Mouse (Mus musculus): ENCODE data around the gene Klf15.
A peak's percentile ranks its signal among the peaks of the same experiment; 100 is the strongest.

Gene Klf15

DNA sequence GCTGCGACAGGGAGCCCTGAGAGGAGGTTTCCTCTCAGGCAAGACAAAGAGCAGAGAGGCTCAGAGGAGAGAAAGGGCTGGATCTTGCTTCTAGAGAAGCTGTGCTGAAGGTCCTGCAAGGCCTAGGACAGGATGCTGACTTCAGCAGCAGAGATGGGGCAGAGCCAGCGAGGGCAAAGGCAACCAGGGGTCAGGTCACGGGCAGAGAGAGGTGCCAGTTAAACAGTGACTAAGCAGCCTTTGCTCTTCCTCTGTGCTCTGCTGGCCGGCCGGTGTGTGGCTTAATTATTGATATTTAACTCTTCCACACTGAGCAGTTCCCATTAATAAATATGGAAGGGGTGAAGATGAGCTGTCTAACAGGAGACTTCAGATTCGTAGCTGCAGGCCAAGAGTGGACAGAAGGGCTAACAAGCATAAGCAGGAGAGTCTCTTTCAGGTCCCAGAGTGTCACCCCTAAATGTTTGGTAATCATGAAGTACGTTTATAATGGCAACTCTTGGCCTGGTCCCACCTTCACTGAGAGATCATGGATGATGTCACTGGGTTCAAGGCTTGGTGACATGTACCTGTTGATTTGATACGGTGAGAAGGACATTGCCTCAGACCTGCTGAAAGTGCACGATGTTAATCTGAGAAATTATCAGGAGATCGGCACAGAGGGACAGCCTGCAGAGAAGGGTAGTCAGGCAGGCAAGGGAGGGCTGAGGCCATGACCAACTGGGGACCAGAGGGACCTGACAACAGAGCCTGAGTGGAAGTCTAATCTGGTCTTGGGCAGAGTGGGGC, 29.8 kb downstream of the Klf15 start:
- no peak for DNase-seq (ENCODE audit: low spot score in 2 of 2)

DNA sequence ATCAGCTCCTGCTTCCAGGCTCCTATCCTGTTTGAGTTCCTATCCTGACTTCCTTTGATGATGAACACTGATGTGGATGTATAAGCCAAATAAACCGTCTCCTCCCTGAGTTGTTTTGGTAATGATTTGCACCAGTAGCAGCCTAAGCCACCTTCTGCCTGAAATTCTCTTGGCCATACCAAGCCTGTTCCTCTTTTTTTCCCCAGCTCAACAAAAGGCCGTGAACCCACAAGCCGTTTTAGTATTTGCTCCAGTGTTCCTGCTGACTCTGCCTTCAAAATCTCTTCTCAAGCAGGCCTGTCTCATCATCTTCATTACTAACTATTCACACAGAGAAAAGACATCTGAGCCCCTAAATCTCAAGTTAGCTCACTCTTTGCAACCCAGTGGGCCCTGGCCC, 31.8 kb downstream of the Klf15 start:
- DNase-seq (ENCODE audit: low spot score in 2 of 2): no peak

DNA sequence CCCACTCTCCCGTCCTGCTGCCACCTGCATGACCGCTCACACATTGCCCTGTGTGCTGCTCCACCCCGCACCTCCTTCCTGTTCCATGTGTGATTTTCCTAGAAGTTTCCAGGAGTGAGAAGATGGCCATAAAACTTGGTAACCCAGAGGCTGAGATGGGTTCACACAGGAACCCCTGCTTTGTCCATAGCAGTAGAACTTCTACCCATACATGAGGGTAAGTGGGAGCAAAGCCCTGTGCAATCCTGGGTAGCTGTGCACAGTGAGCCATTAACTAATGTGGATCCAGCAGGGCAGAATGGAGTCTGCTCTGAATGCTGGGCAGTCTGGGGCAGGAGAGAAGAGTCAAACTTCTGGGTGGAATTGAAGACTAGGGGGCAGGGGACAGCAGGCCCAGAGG, 32.2 kb downstream of the Klf15 start:
- DNase-seq (ENCODE audit: low spot score in 2 of 2): no peak

DNA sequence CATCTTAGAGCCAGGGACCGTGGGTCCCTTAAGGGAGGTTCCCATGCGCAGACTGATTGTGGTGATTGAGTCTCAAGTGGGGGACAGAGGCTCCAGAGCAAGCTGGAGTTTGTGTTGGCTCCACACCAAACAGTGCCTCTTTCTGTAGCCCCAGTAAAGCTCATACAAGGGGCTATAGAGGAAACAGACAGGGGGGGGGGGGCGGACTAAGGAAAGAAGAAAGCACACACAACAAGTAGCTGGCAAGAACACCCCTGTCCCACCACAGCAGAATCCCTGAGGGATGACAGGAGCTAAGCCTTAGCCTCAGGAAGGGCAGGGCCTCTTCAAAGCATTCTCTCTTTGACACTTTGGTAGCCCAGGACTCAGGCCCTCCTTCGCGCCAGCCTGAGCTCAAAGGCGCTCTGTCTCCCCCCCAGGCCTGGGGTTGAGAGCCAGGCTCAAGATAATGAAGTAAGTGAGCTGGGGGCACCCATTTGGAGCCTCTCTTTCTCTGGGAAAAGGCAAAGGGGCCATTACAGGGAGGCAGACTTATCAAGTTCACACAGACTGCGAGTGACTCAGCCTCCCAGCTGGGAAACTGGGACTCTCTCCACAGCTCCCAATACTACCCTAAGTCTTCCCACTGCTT, 33.0 kb downstream of the Klf15 start:
- peak in 1 of 2 experiments; percentile 26 for DNase-seq (ENCODE audit: low spot score in 2 of 2)

DNA sequence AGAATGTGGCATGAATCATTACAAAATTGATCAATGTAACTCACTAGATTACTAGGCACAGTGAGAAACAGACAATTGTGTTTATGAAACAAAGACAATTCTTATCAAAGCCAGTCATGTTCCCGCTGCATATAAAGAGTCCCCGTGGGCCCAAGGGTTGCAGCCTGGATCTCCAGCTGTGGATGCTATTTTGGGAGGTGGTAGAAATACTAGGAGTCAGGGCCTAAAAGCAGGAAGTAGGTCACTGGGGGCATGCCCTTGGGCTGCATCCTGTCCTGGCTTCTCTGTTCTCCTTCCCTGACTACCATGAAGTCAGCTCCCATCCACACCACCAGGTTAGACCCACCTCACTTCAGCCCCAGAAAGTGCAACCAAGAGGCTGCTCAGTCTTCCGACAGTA, 33.8 kb downstream of the Klf15 start:
- no peak for DNase-seq (ENCODE audit: low spot score in 2 of 2)

DNA sequence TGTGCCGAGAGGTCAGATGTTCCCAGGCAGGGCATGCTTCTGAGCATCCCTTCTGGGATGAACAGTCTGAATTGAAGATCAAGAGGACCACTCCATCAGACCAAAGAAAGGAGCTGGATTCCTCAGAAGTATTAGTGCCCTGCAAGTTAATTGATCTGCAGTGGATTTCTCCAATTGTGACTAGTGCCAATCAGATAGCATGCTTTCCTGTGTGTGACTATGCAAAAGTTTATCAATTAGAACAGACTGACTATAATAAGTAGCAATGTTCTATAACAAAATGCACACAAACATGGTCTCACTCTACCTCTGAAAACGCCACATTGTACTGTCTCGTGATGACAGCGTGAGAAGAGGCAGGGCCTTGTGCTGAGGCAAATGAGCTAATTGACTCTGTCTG, 37.1 kb downstream of the Klf15 start:
- no peak for DNase-seq (ENCODE audit: low spot score in 2 of 2)

DNA sequence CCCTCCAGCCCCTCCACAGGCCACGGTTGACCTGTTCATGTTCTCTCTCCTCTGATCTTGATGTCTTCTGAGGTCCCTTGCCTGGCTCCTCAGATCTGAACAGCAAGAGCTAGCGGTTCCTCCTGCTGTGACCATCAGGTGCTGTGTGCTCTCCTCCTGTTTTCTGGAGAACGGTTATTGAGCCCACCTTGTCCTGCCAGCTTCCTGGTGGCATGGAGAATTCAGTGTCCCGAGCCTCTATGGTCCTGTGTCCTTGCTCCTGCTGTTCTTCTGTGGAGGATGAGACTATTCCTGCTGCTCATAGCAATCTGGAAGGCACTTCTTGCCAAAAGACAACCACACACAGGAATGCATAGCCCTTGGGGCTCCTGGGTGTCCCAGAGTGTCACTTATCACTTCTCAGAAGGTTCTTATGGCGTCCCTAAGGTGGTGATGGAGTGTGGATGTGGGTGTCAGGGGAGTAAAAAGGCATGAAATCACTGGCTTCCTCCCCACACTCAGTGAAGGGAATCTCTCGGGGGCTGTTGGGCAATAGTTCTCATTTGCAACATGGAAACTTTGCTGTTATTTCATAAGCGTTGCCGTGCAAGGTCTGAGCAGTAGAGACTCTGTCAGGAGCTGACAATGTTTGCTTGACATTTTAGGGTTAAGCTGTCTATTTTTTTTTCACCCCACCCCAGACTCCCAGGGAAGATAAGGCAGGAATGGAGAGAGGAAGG, 39.0 kb downstream of the Klf15 start:
- DNase-seq (ENCODE audit: low spot score in 2 of 2): no peak

DNA sequence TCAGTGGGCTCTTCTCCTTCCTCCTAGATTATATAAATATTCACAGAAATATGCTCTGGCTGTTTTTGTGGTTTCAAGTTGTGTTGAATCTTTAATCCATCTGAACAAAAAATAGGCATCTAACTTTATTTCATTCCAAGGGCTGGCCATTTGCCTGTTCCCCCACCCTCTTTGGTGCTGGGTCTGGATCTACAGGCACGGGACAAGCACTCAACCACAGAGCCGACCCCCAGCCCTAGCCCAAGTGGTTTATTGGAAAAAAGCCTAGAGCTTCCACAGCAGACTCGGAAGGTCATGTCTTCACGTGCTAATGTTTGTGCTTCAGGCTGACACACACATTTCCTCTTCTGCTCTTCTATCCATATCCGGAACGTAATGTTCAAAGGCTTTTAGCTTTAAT, 43.5 kb downstream of the Klf15 start:
- no peak for DNase-seq (ENCODE audit: low spot score in 2 of 2)

DNA sequence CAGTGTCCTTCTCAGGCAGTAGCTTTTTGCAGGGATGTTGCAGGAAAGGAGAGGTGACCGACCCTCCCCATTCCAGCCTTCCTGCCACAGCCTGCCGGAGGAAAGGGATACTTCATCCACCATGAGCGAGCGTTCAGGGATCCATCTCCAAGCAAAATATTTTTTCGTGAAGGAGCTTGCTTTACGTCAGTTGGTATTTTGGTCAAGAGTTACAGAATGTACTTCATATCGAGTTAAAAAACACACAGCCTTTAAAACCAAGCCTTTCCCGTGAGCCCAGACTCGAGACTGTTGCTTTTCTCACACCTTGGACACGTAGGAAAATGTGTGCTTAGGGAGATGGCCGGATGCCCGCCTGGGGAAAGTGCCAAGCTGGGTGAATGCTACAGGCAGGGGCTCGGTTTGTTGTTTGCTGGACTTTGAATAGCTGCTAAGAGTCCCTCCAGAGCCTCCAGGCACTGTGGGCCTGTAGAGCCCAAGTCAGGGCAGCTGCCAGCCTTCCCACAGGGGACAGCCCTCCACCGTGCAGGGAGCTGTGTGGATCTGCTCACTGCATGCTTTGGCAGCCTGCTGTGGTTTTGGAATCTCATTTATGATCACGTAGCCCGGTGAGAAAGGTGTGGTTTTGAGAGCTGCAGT, 44.4 kb downstream of the Klf15 start:
- DNase-seq (ENCODE audit: low spot score in 2 of 2): peak; percentile 85 to 88

DNA sequence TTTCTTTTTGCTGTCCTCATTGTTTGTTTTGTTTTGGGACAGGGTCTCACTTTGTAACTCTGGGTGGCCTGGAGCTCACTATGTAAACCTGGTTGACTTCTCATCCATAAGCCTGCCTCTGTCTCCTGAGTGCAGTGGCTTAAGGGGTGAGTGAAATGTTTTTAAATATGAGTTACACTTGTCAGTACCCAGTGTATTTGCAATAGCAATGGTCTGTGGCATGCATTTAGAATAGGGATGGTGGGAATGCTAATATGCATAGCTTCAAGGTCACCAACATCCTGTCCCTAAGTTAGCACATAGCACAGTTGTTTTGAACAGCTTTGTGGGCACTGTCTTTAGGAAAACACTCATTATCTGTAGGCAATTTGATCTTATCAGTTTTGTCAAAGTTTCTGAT, 45.1 kb downstream of the Klf15 start:
- no peak for DNase-seq (ENCODE audit: low spot score in 2 of 2)

DNA sequence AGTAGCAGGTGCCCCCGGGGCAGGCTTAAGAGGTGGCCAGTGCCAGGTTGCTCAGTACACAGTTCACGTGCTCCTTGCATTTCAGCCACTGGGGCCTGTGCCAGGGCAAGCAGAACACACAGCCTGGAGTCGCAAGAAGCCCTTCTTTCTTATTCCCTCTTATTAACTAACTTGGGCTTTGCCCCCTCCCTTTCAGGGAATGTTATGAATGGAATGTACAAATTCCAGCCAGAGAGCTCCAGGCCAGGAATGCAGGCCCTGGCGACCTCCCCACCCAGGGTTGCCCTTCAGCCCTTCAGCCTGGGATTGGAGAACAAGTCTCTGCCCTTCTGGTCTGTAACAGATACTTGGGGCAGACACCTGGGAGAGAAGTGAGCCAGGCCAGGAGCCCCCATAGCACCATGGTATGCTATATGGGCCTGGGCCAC, 45.8 kb downstream of the Klf15 start:
- peak in 1 of 2 experiments; percentile 39 for DNase-seq (ENCODE audit: low spot score in 2 of 2)

DNA sequence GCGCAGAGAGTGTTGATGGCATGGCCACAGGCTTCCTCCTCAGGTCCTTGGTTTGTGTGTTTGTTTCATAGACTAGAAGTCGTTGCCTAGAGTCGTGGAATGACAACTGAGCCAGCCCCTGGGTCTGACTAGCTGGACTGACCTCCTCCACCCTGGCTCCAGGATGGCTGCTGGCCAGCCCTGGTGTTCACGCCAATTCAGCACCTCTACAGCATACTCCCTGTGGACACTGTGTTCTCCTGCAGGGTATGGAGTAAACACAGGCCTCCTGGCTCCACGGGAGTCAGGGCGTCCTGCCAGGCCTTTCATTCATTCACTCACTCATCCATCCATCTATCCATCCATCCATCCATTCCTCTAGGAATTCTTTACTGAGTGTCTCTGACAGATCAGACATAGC, 46.7 kb downstream of the Klf15 start:
- no peak for DNase-seq (ENCODE audit: low spot score in 2 of 2)

DNA sequence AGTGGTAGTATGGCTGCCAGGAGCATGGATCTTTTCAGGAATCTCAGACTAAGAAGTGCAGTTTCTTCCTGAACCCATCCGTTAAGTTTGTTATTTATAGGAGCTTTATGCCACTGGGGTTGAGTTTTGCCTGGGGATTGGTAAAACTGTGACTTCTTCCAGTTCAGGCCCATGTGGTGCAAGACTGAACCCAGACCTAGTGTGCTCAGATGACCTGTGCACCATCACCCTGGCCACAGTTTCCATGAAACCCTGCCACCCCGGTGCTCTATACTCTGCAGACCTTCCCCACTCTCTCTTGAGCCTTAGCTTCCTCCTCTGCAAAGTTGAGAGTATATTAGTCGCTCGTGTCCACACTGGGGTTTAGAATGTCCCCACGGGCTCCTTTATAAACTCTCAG, 50.0 kb downstream of the Klf15 start:
- no peak for DNase-seq (ENCODE audit: low spot score in 2 of 2)

DNA sequence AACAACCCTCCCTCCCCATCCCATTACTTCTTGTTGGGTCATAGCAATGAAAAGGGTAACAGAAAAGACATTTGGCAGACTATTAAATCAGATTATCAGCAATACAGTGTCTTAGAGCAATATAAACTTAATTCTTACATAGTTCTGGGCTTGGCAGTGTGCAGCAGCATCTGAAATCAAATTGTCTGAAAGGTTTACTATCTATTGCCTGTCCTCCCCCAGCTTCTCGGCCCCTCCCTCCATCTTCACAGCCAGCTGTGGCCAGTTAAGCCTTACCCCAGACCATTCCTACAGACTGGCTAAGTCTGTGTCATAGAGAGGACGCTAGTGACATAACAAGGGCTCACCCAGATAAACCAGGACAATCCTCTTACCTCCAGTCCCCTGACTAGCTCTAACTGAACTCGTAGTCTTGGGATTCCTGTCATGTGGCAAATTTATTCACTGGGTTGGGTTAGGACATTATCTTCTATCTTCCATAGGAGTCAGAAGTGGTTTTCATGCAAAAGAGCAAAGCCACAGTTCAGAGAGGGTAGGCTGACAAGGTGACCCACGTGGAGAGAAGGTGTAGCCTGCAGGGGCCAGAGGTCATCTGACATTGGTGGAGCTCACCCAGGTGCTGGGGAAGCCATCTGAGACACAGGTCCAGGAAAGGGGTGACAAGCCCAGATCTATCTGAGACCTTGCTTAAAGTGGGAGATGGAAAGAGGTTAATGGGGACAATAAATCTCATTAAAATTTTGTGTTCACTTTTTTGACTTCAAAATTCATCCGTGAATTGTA, 50.9 kb downstream of the Klf15 start:
- DNase-seq (ENCODE audit: low spot score in 2 of 2): no peak

DNA sequence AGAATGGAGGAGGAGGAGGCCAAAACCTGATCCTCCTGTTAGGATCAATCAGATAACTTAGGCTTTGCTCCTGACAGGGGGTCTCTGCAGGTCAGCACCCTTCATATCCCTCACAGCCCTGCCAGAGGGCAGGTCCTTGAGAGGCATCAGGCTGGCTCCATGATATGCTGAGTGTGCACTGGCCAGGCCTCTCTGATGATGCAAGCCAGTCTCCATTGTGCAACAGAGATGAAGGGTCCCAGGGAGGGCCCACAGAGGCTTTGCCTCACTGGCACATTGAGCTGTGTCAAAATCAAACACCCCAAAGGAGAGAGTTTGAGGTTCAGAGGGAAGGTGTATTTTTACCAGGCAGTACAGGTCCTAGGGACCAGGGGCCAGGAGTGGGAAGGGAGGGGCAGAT, 52.0 kb downstream of the Klf15 start:
- DNase-seq (ENCODE audit: low spot score in 2 of 2): no peak

DNA sequence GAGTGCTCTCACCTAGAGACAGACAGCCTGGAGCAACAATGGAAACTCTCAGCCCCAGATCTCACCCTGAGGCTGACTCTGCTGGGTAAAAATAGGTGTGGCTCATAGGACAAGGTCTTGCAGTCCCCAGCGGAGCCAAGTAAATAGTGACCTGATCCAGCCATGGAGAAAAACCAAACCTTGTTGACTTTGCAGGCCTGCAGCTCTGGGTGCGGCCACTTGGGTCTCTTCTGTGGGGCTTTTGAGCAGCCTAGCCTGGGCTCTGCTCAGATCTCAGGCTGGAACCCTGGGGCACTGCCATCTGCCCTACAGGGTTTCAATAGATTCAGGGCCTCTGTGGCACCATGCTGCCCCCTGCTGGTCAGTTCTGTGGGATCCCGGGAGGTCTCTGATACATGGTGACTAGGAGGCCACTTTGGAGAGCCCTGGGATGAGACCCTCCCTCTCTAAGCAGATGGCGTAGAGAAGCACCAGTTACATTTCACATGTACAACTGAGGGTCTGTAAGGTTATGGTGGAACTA, 52.6 kb downstream of the Klf15 start:
- peak; percentile 87 for DNase-seq (ENCODE audit: low spot score in 2 of 2)

DNA sequence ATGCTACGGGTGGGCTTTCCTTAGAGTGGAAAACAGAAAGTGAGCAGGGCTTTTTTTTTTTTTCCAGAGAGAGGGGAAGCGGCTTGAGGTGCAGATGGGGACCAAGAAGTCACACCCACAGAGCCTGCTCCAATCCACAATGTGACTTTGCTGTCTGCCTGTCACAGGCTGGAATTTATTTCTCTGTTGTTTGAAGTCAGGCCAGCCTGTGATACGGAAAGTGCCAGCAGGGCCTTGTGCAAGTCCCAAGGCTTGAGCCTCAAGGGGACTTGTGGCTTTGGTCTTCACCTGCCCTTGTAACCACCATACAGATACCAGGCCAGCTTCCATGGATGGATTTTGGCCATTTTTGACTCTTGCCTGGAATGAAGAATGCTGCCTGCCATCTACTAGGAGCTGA, 56.5 kb downstream of the Klf15 start:
- DNase-seq (ENCODE audit: low spot score in 2 of 2): no peak

DNA sequence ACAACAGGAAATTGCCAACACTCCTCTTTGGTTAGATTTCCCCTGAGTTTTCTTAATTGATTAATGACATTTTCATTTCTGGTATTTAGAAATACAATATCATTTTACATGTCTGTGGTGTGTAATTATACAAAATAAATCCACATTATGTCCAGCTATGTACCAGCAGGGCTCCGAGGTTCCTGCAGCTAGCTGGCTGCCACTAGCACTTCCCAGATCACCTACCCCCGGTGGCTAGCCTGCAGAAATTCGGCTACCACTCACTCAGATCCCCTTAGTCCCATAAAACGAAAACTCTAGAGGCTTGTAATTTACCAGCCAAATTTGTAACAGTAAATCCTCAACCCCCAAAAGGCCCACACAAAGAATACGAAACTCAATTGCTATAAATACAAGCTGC, 57.0 kb downstream of the Klf15 start:
- DNase-seq (ENCODE audit: low spot score in 2 of 2): no peak
